In the genomic region with DNA sequence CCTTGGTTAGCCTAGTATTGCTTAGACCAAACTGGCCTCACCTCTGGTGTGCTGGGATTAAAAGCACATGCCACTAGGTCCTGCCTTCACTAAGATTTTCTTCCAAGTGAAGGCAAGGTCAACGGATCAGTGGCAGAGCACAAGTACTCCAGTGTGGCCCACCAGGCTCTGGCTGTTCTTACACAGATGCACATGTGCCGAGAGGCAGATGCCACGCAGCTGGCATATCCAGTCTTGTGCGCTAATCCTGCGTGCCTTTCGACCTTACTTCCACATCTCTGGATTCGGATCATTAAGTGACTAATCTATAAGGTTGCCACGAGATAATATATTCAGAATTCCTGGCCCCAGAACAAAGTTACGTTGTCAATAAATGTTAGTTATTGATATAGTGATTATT, we compare ENCODE assay signal across 8 mouse cellular contexts. TPM values are rescaled to one million over a fixed set of nuclear protein-coding genes. Genes with fewer than 3 reads are reported as not detected.
DNase-seq lines count a peak whose midpoint lies in the region; ATAC-seq and TF ChIP-seq lines count a peak whose summit lies in the region.

No protein-coding gene starts in this region.

- peak overlapping the region; percentile 82 for H3K4me3 ChIP-seq in heart, adult 2 months
- H3K4me3 ChIP-seq in ES-Bruce4 (ENCODE audit: low read depth, low read length), result peak overlapping the region; percentile 86; the same call in 1 of the 2 replicates
- peak overlapping the region; percentile 73 for H3K4me3 ChIP-seq in midbrain, embryonic 11.5 days (ENCODE audit: low read depth, low read length)

- H3K4me1 ChIP-seq in heart, adult 2 months (ENCODE audit: control insufficient read depth, insufficient read depth, low read length), result peaks cover 2% of the 10 kb centered on the region; the same call in 1 of the 2 replicates
- no peaks in the 10 kb centered on the region for H3K4me1 ChIP-seq in ES-Bruce4 (ENCODE audit: control insufficient read depth, insufficient read depth, low read length)
- H3K4me1 ChIP-seq in midbrain, embryonic 11.5 days (ENCODE audit: control insufficient read depth, insufficient read depth, low read length), result peaks cover 11% of the 10 kb centered on the region

- DNase-seq in heart, adult 2 months, result no peak
- DNase-seq in heart, postnatal 10 days, result no peak
- peak; percentile 8 for DNase-seq in forelimb bud, embryonic 11.5 days (ENCODE audit: low read depth, low spot score)
- DNase-seq in midbrain, embryonic 11.5 days (ENCODE audit: low spot score, missing footprints), result no peak
- DNase-seq in ovary, postnatal 36 days (ENCODE audit: low spot score), result no peak
- no peak for DNase-seq in left cerebral cortex, postnatal 36 days (ENCODE audit: low spot score in 2 of 2)
- DNase-seq in spleen, postnatal 10 days (ENCODE audit: low spot score in 2 of 2), result no peak

- TF ChIP-seq CTCF in heart, adult 2 months (IDR thresholded peaks at IDR 0.05), result no peak
- TF ChIP-seq CTCF in ES-Bruce4 (IDR thresholded peaks at IDR 0.05; ENCODE audit: low read depth, low read length), result no peak

- H3K27ac ChIP-seq in heart, adult 2 months, result no peak overlapping the region
- no peak overlapping the region for H3K27ac ChIP-seq in ES-Bruce4 (ENCODE audit: insufficient read depth, low read length)
- H3K27ac ChIP-seq in midbrain, embryonic 11.5 days (ENCODE audit: low read depth, low read length), result no peak overlapping the region

- WGBS in heart, adult 2 months, result 52% methylated on average over 9 of the region's 9 CpGs
- 35% methylated on average over 9 of the region's 9 CpGs for WGBS in midbrain, embryonic 11.5 days

- peak overlapping the region; percentile 90 for H3K4me2 ChIP-seq in midbrain, embryonic 11.5 days

- H3K9ac ChIP-seq in heart, adult 2 months (ENCODE audit: low read depth, low read length), result no peak overlapping the region
- peak overlapping the region; percentile 81; the same call in 1 of the 2 replicates for H3K9ac ChIP-seq in ES-Bruce4 (ENCODE audit: low read depth, poor library complexity, severe bottlenecking)
- peak overlapping the region; percentile 91 for H3K9ac ChIP-seq in midbrain, embryonic 11.5 days (ENCODE audit: low read length)

- no peak for TF ChIP-seq POLR2A in heart, adult 2 months (IDR thresholded peaks at IDR 0.05; ENCODE audit: insufficient read depth, low read depth, low read length)
- TF ChIP-seq POLR2A in ES-Bruce4 (IDR thresholded peaks at IDR 0.05; ENCODE audit: insufficient read depth, low read length), result no peak

- ATAC-seq in midbrain, embryonic 11.5 days (ENCODE audit: low FRiP score), result peak; percentile 66

- no peaks in the 10 kb centered on the region for H3K27me3 ChIP-seq in heart, adult 2 months (ENCODE audit: control insufficient read depth, insufficient read depth, low read length)
- no peaks in the 10 kb centered on the region for H3K27me3 ChIP-seq in ES-Bruce4 (ENCODE audit: control insufficient read depth, insufficient read depth, low read length, poor library complexity, severe bottlenecking)
- H3K27me3 ChIP-seq in midbrain, embryonic 11.5 days (ENCODE audit: control insufficient read depth, insufficient read depth, low read length), result no peaks in the 10 kb centered on the region

- intact Hi-C loops in heart, adult 2 months (cut with DNase I), result no loop called here
- intact Hi-C loops in heart, postnatal 10 days (cut with DNase I), result no loop called here
- intact Hi-C loops in left cerebral cortex, postnatal 36 days (cut with DNase I), result no loop called here

- no peaks in the 10 kb centered on the region for H3K36me3 ChIP-seq in heart, adult 2 months (ENCODE audit: control insufficient read depth, insufficient read depth, low read length)
- no peaks in the 10 kb centered on the region for H3K36me3 ChIP-seq in ES-Bruce4 (ENCODE audit: control insufficient read depth, insufficient read depth, low read length, poor library complexity, severe bottlenecking)
- no peaks in the 10 kb centered on the region for H3K36me3 ChIP-seq in midbrain, embryonic 11.5 days (ENCODE audit: control insufficient read depth, insufficient read depth, low read length)

- no peak for TF ChIP-seq EP300 in heart, adult 2 months (IDR thresholded peaks at IDR 0.05; ENCODE audit: insufficient read depth, low read depth, low read length)
- TF ChIP-seq EP300 in ES-Bruce4 (IDR thresholded peaks at IDR 0.05; ENCODE audit: insufficient read depth, low read depth, low read length), result no peak

- no peaks in the 10 kb centered on the region for H3K79me2 ChIP-seq in heart, adult 2 months (replicated peaks; ENCODE audit: control insufficient read depth, insufficient read depth, low read length)

- H3K9me3 ChIP-seq in ES-Bruce4 (replicated peaks; ENCODE audit: control insufficient read depth, insufficient read depth, low read length, poor library complexity, severe bottlenecking), result no peaks in the 10 kb centered on the region
- H3K9me3 ChIP-seq in midbrain, embryonic 11.5 days (ENCODE audit: control insufficient read depth, low read length), result no peaks in the 10 kb centered on the region

RNA-seq across cellular contexts. Expression of a gene that starts 0.4 kb away (rescaled TPM):
- 1 to 10 TPM; 1.7 to 3.0 TPM for total RNA-seq in heart, adult 2 months (2021)
- 7.8 and 8.5 TPM in 2 replicates for polyA plus RNA-seq in heart, adult 2 months (2012; rRNA removed)
- total RNA-seq in heart, postnatal 10 days (2021), result 1 to 10 TPM; 1.5 to 2.0 TPM
- polyA plus RNA-seq in ES-Bruce4 (2011; ENCODE audit: insufficient read depth, insufficient read length, low read depth, missing spikeins), result 6.5 and 9.1 TPM in 2 replicates
- polyA plus RNA-seq in midbrain, embryonic 11.5 days (2014; fragmentation: Nextera tagmentation; extraction: Ambion mirVana), result 20.5 TPM in 2 replicates
- total RNA-seq in left cerebral cortex, postnatal 36 days (2021), result 10 to 100 TPM in 1 of 2 experiments, 1 to 10 TPM in 1; 9.4 to 11.7 TPM

RNA-seq across cellular contexts. Expression of a gene that starts 32.4 kb away (rescaled TPM):
- total RNA-seq in heart, adult 2 months (2021), result under 1 TPM; 0.45 to 0.52 TPM
- 0.23 and 0.32 TPM in 2 replicates for polyA plus RNA-seq in heart, adult 2 months (2012; rRNA removed)
- under 1 TPM; 0.22 to 0.30 TPM for total RNA-seq in heart, postnatal 10 days (2021)
- 2.0 and 3.1 TPM in 2 replicates for polyA plus RNA-seq in ES-Bruce4 (2011; ENCODE audit: insufficient read depth, insufficient read length, low read depth, missing spikeins)
- 18.1 and 20.1 TPM in 2 replicates for polyA plus RNA-seq in midbrain, embryonic 11.5 days (2014; fragmentation: Nextera tagmentation; extraction: Ambion mirVana)
- 10 to 100 TPM; 33.7 to 34.1 TPM for total RNA-seq in left cerebral cortex, postnatal 36 days (2021)

RNA-seq across cellular contexts. Expression of a gene that starts 33.8 kb away (rescaled TPM):
- total RNA-seq in heart, adult 2 months (2021), result 10 to 100 TPM; 21.6 to 24.6 TPM
- polyA plus RNA-seq in heart, adult 2 months (2012; rRNA removed), result 44.6 and 68.2 TPM in 2 replicates
- total RNA-seq in heart, postnatal 10 days (2021), result 10 to 100 TPM; 23.4 to 28.4 TPM
- polyA plus RNA-seq in ES-Bruce4 (2011; ENCODE audit: insufficient read depth, insufficient read length, low read depth, missing spikeins), result not detected in 2 replicates
- polyA plus RNA-seq in midbrain, embryonic 11.5 days (2014; fragmentation: Nextera tagmentation; extraction: Ambion mirVana), result 145 and 151 TPM in 2 replicates
- 10 to 100 TPM; 65.9 to 80.3 TPM for total RNA-seq in left cerebral cortex, postnatal 36 days (2021)

RNA-seq across cellular contexts. Expression of a gene that starts 38.1 kb away (rescaled TPM):
- total RNA-seq in heart, adult 2 months (2021), result not detected
- 0.20 TPM in 1 of 2 replicates, not detected in the other for polyA plus RNA-seq in heart, adult 2 months (2012; rRNA removed)
- total RNA-seq in heart, postnatal 10 days (2021), result not detected
- not detected in 2 replicates for polyA plus RNA-seq in ES-Bruce4 (2011; ENCODE audit: insufficient read depth, insufficient read length, low read depth, missing spikeins)
- not detected in 2 replicates for polyA plus RNA-seq in midbrain, embryonic 11.5 days (2014; fragmentation: Nextera tagmentation; extraction: Ambion mirVana)
- total RNA-seq in left cerebral cortex, postnatal 36 days (2021), result 1 to 10 TPM in 1 of 2 experiments, under 1 TPM in 1; 0.50 to 2.1 TPM

RNA-seq across cellular contexts. Expression of a gene that starts 43.1 kb away (rescaled TPM):
- total RNA-seq in heart, adult 2 months (2021), result not detected
- polyA plus RNA-seq in heart, adult 2 months (2012; rRNA removed), result 0.23 TPM in 1 of 2 replicates, not detected in the other
- total RNA-seq in heart, postnatal 10 days (2021), result not detected
- not detected in 2 replicates for polyA plus RNA-seq in ES-Bruce4 (2011; ENCODE audit: insufficient read depth, insufficient read length, low read depth, missing spikeins)
- polyA plus RNA-seq in midbrain, embryonic 11.5 days (2014; fragmentation: Nextera tagmentation; extraction: Ambion mirVana), result not detected in 2 replicates
- total RNA-seq in left cerebral cortex, postnatal 36 days (2021), result not detected

Comparison
In these comparisons a context has a peak if more than half of its experiments do, and no peak if none do; other contexts are left out.
1. RNA of a gene that starts 32.4 kb away (total RNA-seq): 33.7 to 34.1 TPM in left cerebral cortex, postnatal 36 days; 0.45 to 0.52 TPM in heart, adult 2 months and 0.22 to 0.30 TPM in heart, postnatal 10 days; every median in the first group is over 10 times any median in the second.
2. Peak in every context shown above with its lines, with median percentiles within 50 percentile points of each other: H3K4me3 ChIP-seq.